Mouse (Mus musculus) heart, embryonic 12.5 days (tissue): ENCODE results near the gene Arhgef7. TPM values are rescaled to one million over a fixed set of nuclear protein-coding genes. Genes with fewer than 3 reads are reported as not detected.

Experiments used
- ATAC-seq: fragments of 200-750 bp; cut with Nextera tagmentation; 2 replicates; pipeline ENCODE4 v1.8.0; 2017; ENCODE audit warnings: moderate TSS enrichment, moderate library complexity; ENCODE audit not compliant: insufficient number of reproducible peaks, low FRiP score
- H3K27ac ChIP-seq: fragments of 300-500 bp; sonication (generic); 2 replicates; pipeline ENCODE4 v1.5.1; 2016; ENCODE audit warnings: mild to moderate bottlenecking, moderate library complexity; ENCODE audit not compliant: poor library complexity, severe bottlenecking
- H3K27me3 ChIP-seq: fragments of 300-500 bp; sonication (generic); replicated peaks from 2 replicates; pipeline ENCODE4 v1.6.1; 2016; ENCODE audit warnings: mild to moderate bottlenecking, moderate library complexity
- H3K36me3 ChIP-seq: fragments of 300-500 bp; sonication (generic); 2 replicates; pipeline ENCODE4 v1.6.1; 2016; ENCODE audit warnings: mild to moderate bottlenecking, moderate library complexity
- H3K4me1 ChIP-seq: fragments of 300-500 bp; sonication (generic); replicated peaks from 2 replicates; pipeline ENCODE4 v1.6.1; 2016; ENCODE audit warnings: mild to moderate bottlenecking
- H3K4me2 ChIP-seq: fragments of 300-500 bp; sonication (generic); 2 replicates; pipeline ENCODE4 v1.6.1; 2016; ENCODE audit warnings: mild to moderate bottlenecking, moderate library complexity
- H3K4me3 ChIP-seq: fragments of 300-500 bp; sonication (generic); 2 replicates; pipeline ENCODE4 v1.5.1; 2016; ENCODE audit warnings: mild to moderate bottlenecking
- H3K9ac ChIP-seq: fragments of 300-500 bp; sonication (generic); 2 replicates; pipeline ENCODE4 v1.6.1; 2016; ENCODE audit warnings: mild to moderate bottlenecking, moderate library complexity
- H3K9me3 ChIP-seq: fragments of 300-500 bp; sonication (generic); replicated peaks from 2 replicates; pipeline ENCODE4 v1.6.1; 2016; ENCODE audit warnings: mild to moderate bottlenecking, moderate library complexity
- WGBS: fragments of 180-500 bp; shearing (Covaris S2); methylation state at CpG from one replicate; pipeline ENCODE4 v1.1.7; 2016; 5-methylcytosine and 5-hydroxymethylcytosine counted together
- polyA plus RNA-seq: library from polyadenylated mRNA; unstranded; fragments of >200 nt; fragmentation: Nextera tagmentation; extraction: Ambion mirVana; gene quantifications from 2 replicates; pipeline ENCODE4 v1.2.1, GENCODE M21; 2016

The Arhgef7 gene
- polyA plus RNA-seq, 1 experiment from 2014 or later = 70.5 TPM

DNA sequence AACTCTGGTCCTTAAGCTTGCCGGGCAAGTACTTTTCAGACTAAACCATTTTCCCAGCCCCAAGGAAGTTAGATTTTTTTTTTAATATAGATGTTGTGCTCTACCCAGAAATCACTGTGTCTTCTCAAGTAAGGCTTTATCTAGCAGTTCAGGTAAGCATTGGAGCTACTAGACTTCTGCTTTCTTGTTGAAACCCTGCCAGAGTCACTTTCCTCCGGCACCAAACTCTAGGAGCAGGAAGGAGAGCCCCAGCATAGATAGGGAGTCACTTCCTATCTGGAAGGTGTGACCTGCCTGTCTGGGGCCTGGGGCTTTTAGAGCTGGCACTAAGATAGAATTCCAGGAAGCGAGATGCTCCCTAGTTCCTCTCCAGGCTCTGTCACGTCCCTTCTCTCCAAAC lies 10.3 kb upstream of the Arhgef7 start:
- Histone ChIP-seq H3K27me3 (peaks cover 10% of the 10 kb centered on the region), H3K27ac (no peak overlapping the region), H3K9me3 (no peaks in the 10 kb centered on the region), H3K4me3 (no peak overlapping the region), H3K9ac (no peak overlapping the region), H3K4me2 (no peak overlapping the region), H3K4me1 (0 out of 2 replicates have a peak, but pooled peaks cover 9% of the 10 kb centered on the region), H3K36me3 (no peaks in the 10 kb centered on the region)
- no peak for ATAC-seq
- 49% methylated on average over 4 of the region's 4 CpGs for WGBS

DNA sequence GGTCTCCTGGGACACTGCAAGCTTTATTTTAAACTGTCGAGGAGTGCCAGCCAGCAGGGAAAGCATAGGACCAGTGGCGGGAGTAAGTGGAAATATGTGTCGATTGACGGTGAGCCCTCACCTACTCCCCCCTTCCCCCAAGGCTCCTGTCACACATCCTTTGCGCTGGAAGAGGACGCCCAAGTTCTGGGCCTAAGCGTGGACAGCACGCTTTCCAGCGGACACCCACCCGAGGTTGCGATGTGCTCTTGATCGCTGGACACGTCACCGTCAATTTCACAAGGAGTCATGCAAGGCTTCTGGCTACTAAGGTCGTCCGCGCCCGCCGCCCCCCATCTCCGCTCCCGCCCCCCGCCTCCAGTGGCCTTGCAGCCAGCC lies 259 bp upstream of the Arhgef7 start:
- peak overlapping the region; percentile 85 for H3K9ac ChIP-seq
- H3K4me2 ChIP-seq = peak overlapping the region; percentile 83
- peak overlapping the region; percentile 75 for H3K4me3 ChIP-seq
- WGBS = 1% methylated on average over 20 of the region's 22 CpGs
- H3K9me3 ChIP-seq = no peaks in the 10 kb centered on the region
- peaks cover 39% of the 10 kb centered on the region for H3K27me3 ChIP-seq
- peak overlapping the region; percentile 88 for H3K27ac ChIP-seq
- peaks cover 39% of the 10 kb centered on the region for H3K4me1 ChIP-seq
- peak; percentile 27 for ATAC-seq
- 0 out of 2 replicates have a peak, but pooled peaks cover 2% of the 10 kb centered on the region for H3K36me3 ChIP-seq

DNA sequence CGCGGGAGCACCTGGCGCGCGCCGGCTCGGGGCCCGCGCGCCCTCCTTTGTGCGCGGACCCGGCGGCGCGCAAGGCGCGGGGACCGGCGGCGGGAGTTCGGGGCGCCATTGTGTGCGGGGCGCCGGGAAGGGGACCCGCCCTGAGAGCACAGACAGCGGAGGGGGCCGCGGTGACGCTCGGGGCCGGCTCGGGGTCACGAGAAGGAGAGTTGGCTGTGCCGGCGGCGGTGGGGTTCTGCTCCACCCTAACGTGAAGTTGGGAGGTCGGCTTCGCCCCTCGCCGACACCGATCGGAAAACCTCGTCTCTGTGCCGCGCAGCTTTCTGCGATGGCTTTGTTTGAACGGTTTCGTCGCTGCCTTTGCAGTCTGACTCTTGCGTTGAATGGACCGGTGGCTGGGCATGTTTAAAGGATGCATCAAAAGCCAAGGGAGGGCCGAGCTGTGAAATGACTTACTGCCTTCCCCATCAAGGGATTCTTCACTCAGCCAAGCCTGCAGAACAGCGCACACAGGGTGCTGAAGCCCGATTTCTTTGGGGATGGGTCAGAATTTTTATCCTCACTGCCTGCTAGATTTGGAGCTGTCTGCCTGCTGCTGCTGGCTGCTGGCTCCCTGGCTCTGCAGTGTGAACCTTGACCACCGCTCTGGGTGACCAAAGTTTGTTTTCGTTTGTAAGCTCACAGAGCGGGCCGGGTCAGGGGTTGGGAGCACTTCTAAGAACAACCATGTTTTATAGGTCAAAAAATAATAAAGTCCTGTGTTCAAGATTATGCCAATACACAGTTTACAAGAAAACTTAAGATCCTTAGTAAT lies 1.2 kb downstream of the Arhgef7 start:
- peak overlapping the region; percentile 85 for H3K9ac ChIP-seq
- H3K9me3 ChIP-seq = no peaks in the 10 kb centered on the region
- WGBS = 1% methylated on average over 56 of the region's 61 CpGs
- H3K36me3 ChIP-seq = 0 out of 2 replicates have a peak, but pooled peaks cover 3% of the 10 kb centered on the region
- peak overlapping the region; percentile 88 for H3K27ac ChIP-seq
- H3K27me3 ChIP-seq = peaks cover 36% of the 10 kb centered on the region
- ATAC-seq = peak; percentile 38
- peak overlapping the region; percentile 75 for H3K4me3 ChIP-seq
- peak overlapping the region; percentile 83 for H3K4me2 ChIP-seq
- H3K4me1 ChIP-seq = peaks cover 39% of the 10 kb centered on the region

DNA sequence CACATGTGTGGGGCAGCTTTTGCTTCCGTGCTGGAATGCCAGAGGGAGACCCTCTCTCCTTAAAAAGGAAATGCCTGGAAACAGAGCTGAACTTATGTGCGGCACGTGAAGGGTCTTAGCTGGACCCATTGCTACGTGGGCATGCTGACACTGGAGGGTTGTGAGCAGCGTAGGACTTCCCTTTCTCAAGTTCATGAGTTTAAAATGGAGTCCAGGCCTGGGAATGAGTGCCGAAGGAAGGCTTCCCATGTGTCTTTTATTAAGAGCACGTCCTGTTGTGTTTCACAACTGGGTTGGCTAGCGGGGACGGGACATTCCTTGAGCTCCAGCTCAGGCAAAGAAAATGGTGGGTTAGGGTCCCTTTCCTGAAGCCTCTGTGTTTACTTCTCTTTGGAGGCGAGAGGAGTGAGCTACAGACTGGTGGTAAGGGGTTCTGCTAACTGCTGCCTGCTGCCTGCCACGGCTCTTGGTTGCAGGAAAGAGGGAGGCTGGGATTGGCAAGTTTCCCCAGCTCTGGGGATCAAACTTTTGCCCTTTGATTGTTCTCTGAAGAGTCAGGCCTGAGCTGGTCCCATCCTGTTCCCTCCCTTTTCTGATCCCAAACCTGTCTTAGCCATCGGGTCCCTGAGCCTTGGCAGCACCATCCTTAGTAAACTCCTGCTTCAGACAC lies 2.9 kb downstream of the Arhgef7 start:
- H3K4me2 ChIP-seq = peak overlapping the region; percentile 83
- ATAC-seq = no peak
- peaks cover 24% of the 10 kb centered on the region for H3K27me3 ChIP-seq
- H3K4me3 ChIP-seq = no peak overlapping the region
- peaks cover 39% of the 10 kb centered on the region for H3K4me1 ChIP-seq
- no peak overlapping the region for H3K27ac ChIP-seq
- H3K36me3 ChIP-seq = 0 out of 2 replicates have a peak, but pooled peaks cover 10% of the 10 kb centered on the region
- WGBS = 54% methylated on average over 12 of the region's 12 CpGs
- no peak overlapping the region for H3K9ac ChIP-seq
- no peaks in the 10 kb centered on the region for H3K9me3 ChIP-seq

DNA sequence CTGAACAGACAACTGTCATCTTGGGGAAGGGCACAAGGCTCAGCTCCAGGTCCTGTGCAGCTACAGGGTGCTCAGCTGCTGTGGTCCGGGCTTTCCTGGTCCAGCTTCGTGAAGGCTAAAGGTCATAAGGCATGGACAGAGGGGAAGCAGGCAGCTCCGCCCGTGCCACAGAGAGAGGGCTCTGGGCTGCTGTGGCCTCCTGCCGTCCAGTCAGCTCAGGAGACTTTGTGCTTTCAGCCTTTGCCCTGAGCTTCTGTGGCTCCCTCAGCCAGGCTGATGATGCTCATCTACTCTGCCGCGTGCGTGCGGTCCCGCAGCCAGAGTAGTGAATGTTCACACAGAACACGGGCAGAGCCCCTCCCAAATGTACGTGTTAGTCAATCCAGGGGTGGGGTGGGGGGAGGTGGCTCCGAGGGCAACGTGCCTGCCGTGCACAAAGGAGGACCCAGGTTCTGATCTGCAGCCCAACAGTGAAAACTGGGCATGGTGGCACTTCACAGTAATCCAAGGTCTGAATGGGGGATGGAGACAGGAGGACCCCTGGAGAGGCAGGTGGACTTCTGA lies 8.2 kb downstream of the Arhgef7 start:
- Histone ChIP-seq H3K9me3 (no peaks in the 10 kb centered on the region), H3K4me3 (no peak overlapping the region), H3K27ac (no peak overlapping the region), H3K4me1 (peaks cover 6% of the 10 kb centered on the region), H3K9ac (no peak overlapping the region), H3K27me3 (no peaks in the 10 kb centered on the region), H3K36me3 (peaks cover 16% of the 10 kb centered on the region; the same call in 1 of the 2 replicates), H3K4me2 (no peak overlapping the region)
- WGBS = 72% methylated on average over 15 of the region's 15 CpGs
- ATAC-seq = no peak

DNA sequence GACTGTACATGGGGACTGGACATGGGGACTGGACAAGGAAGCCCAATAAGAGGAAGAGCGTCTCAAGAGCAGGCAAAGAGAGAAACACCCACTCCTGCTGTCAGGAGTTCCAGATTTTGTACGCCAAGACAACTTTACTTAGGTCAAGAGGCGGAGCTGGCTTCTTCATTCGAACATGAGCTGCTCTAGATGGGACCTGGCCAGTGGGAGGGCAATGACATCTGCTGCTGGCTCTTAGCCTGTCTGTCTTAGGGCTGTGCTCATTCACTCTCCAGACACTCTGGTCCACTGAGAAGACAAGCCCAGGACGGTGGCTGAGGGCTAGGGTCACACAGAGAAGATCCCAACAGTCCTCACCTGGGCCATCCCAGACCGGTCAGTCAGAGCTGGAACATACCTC lies 9.6 kb downstream of the Arhgef7 start:
- no peaks in the 10 kb centered on the region for H3K27me3 ChIP-seq
- 68% methylated on average over 6 of the region's 6 CpGs for WGBS

DNA sequence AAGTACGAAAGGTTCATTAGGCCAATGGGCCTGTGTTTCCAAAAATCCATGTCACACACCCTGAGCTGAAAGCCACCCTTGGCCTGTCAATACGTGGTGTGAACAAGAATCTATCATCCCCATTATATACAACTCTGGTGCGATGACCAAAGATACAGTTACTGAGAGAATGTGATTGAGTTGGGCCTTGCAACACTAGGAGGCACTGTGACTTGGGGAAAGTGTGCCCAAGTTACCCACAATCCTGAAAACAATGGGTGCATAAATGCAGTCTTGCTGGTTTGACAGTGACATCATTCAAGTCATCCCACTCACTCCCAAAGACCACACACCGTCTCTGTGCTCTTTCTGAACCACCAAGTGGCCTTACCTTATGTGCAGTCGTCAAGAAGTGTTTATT lies 11.6 kb downstream of the Arhgef7 start:
- Histone ChIP-seq H3K4me3 (no peak overlapping the region), H3K9ac (no peak overlapping the region), H3K36me3 (peaks cover 14% of the 10 kb centered on the region; the same call in 1 of the 2 replicates), H3K27ac (no peak overlapping the region), H3K9me3 (no peaks in the 10 kb centered on the region), H3K4me1 (peaks cover 28% of the 10 kb centered on the region), H3K4me2 (no peak overlapping the region), H3K27me3 (no peaks in the 10 kb centered on the region)
- 75% methylated on average over 5 of the region's 5 CpGs for WGBS
- no peak for ATAC-seq

More for the DNA sequence above, 9.6 kb downstream of the Arhgef7 start:
- ATAC-seq = no peak
- H3K9me3 ChIP-seq = no peaks in the 10 kb centered on the region
- H3K4me3 ChIP-seq = no peak overlapping the region
- no peak overlapping the region for H3K4me2 ChIP-seq
- no peak overlapping the region for H3K9ac ChIP-seq
- peaks cover 13% of the 10 kb centered on the region for H3K4me1 ChIP-seq
- no peak overlapping the region for H3K27ac ChIP-seq
- peaks cover 16% of the 10 kb centered on the region; the same call in 1 of the 2 replicates for H3K36me3 ChIP-seq

DNA sequence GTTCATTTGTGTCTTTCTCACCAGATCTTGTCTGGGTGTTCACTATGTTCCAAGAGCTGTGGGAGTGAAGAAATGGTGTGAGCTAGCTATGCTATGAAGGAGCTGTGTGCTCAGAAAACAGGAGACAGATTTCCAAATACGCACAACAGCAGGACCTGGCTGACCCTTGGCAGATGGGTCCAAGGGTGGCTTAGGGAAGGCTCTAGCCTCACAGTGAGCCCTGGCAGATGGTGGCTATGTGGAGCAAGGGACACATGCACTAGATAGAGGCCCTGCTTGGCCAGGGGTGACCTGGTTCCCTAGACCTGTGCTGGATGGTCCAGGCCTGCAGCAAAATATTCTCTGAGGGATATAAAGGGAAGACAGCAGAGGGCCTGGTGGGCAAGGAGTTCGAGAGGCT lies 13.3 kb downstream of the Arhgef7 start:
- H3K36me3 ChIP-seq = peaks cover 5% of the 10 kb centered on the region; the same call in 1 of the 2 replicates
- H3K27ac ChIP-seq = no peak overlapping the region
- peaks cover 34% of the 10 kb centered on the region for H3K4me1 ChIP-seq
- no peak overlapping the region for H3K9ac ChIP-seq
- no peak overlapping the region for H3K4me3 ChIP-seq
- H3K9me3 ChIP-seq = no peaks in the 10 kb centered on the region
- ATAC-seq = no peak
- H3K27me3 ChIP-seq = no peaks in the 10 kb centered on the region
- no peak overlapping the region for H3K4me2 ChIP-seq
- 85% methylated on average over 2 of the region's 2 CpGs for WGBS

DNA sequence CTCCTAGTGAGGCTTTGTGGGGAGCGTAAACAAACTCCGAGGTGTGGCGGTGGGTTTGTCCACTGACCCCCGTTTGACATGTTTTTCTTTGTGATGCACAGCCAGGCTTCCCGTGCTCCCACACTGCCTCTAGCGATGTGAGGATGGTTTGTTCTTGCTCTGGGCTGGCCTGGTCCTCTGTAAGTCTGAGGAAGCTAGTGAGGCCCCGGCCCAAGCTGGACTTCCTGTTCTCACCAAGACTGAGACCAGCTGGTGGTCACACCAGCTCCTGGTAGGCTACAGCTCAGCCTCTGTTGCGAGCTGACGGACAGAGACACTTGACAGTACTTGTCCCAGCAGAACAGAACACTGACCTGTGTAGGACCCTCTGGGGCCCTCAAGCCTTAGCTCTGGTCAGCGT lies 16.1 kb downstream of the Arhgef7 start:
- H3K4me2 ChIP-seq = no peak overlapping the region
- no peaks in the 10 kb centered on the region for H3K9me3 ChIP-seq
- no peaks in the 10 kb centered on the region for H3K27me3 ChIP-seq
- H3K36me3 ChIP-seq = no peaks in the 10 kb centered on the region; the same call in 1 of the 2 replicates
- no peak overlapping the region for H3K4me3 ChIP-seq
- no peak overlapping the region for H3K9ac ChIP-seq
- 64% methylated on average over 10 of the region's 10 CpGs for WGBS
- peaks cover 56% of the 10 kb centered on the region for H3K4me1 ChIP-seq
- no peak for ATAC-seq
- no peak overlapping the region for H3K27ac ChIP-seq

DNA sequence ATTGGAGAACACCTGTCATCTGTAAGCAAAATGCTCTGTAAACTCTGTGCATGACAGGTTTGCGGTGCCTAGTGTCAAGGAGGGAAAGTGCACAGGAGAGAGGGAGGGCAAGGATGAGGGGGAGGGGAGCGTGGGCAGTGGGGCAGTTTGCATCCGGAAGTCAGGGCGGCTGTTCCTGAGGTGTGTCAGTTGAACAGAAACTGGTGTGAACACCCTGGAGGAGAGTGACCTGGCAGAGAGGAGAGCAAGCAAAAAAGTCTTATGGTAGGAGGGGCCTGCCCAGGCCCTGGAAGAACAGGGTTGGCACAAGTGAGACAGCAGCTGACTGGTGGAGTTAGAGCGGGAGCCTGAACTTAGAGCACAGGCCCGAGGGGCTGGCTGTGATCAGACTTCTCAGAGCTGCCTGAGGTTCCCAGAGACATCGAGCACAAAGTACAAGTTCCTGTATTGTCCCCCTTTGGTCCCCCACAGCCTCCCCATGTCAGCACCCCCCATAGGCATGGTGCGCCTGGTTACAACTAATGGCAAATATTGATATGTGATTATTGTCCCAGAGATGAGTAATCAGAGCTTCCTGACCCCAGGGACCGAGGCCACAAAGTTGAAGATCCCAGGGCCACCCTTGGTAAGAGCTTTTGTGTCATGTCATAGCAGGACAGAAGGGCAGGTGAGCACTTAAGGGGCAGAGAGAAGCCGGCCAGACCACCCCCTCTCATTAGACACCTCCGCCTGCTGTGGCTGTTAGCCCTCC lies 19.5 kb downstream of the Arhgef7 start:
- no peak overlapping the region for H3K4me3 ChIP-seq
- ATAC-seq = 0 out of 2 replicates have a peak, but pooled peaks have one; percentile 29
- H3K4me2 ChIP-seq = no peak overlapping the region; the same call in 1 of the 2 replicates
- peak overlapping the region; percentile 78 for H3K27ac ChIP-seq
- peak overlapping the region; percentile 40 for H3K9ac ChIP-seq
- peaks cover 69% of the 10 kb centered on the region for H3K4me1 ChIP-seq
- H3K9me3 ChIP-seq = no peaks in the 10 kb centered on the region
- H3K36me3 ChIP-seq = no peaks in the 10 kb centered on the region
- WGBS = 45% methylated on average over 11 of the region's 11 CpGs
- no peaks in the 10 kb centered on the region for H3K27me3 ChIP-seq
